Mouse (Mus musculus) midbrain, embryonic 14.5 days (tissue): ENCODE data around the gene Gramd2. TPM values are rescaled to one million over a fixed set of nuclear protein-coding genes. Genes with fewer than 3 reads are reported as not detected.
"Not testable (repeated sequence)": the region's sequence is repeated elsewhere in the genome, so short reads cannot be mapped to it uniquely, and the experiment has no call there.

Source experiments
- ATAC-seq: fragments of 200-750 bp; cut with Nextera tagmentation; 2 replicates; pipeline ENCODE4 v1.8.0; 2017; ENCODE audit warnings: moderate number of reproducible peaks, moderate library complexity; ENCODE audit not compliant: low FRiP score, low TSS enrichment
- DNase-seq: peaks from one replicate; pipeline ENCODE4 v3.0.0-alpha.2; 2015
- H3K27ac ChIP-seq: fragments of 300-500 bp; sonication (generic); replicated peaks from 2 replicates; pipeline ENCODE4 v1.5.1; 2014; ENCODE audit warnings: mild to moderate bottlenecking, low read depth, low read length, moderate library complexity
- H3K27me3 ChIP-seq: fragments of 300-500 bp; sonication (generic); 2 replicates; pipeline ENCODE4 v1.6.1; 2014; ENCODE audit warnings: low read length, control low read depth, mixed read lengths; ENCODE audit not compliant: control insufficient read depth, insufficient read depth
- H3K36me3 ChIP-seq: fragments of 300-500 bp; sonication (generic); 2 replicates; pipeline ENCODE4 v1.6.1; 2014; ENCODE audit warnings: low read length, control low read depth; ENCODE audit not compliant: control insufficient read depth, insufficient read depth
- H3K4me1 ChIP-seq: fragments of 300-500 bp; sonication (generic); 2 replicates; pipeline ENCODE4 v1.6.1; 2014; ENCODE audit warnings: mild to moderate bottlenecking, antibody characterized with exemption, low read length, control low read depth; ENCODE audit not compliant: control insufficient read depth, insufficient read depth
- H3K4me2 ChIP-seq: fragments of 300-500 bp; sonication (generic); 2 replicates; pipeline ENCODE4 v1.6.1; 2014; ENCODE audit warnings: mild to moderate bottlenecking, low read length, moderate library complexity
- H3K4me3 ChIP-seq: fragments of 300-500 bp; sonication (generic); replicated peaks from 2 replicates; pipeline ENCODE4 v1.5.1; 2014; ENCODE audit warnings: low read depth, low read length
- H3K9ac ChIP-seq: fragments of 300-500 bp; sonication (generic); replicated peaks from 2 replicates; pipeline ENCODE4 v1.6.1; 2014; ENCODE audit warnings: mild to moderate bottlenecking, low read length, moderate library complexity
- H3K9me3 ChIP-seq: fragments of 300-500 bp; sonication (generic); 2 replicates; pipeline ENCODE4 v1.6.1; 2016; ENCODE audit warnings: low read length, control low read depth, mixed read lengths; ENCODE audit not compliant: control insufficient read depth
- WGBS: fragments of 180-500 bp; shearing (Covaris S2); extraction: QIAGEN DNeasy Blood & Tissue Kit; methylation state at CpG from one replicate; pipeline ENCODE4 v1.1.7; 2014; 5-methylcytosine and 5-hydroxymethylcytosine counted together
- polyA plus RNA-seq: library from polyadenylated mRNA; unstranded; fragments of >200 nt; fragmentation: Nextera tagmentation; extraction: Ambion mirVana; gene quantifications from 2 replicates; pipeline ENCODE4 v1.2.1, GENCODE M21; 2014

The Gramd2 gene
- polyA plus RNA-seq, 1 experiment from 2014 or later = 2.8 TPM

GRCm38 (mm10) chr9:59757016-59757415, 77.1 kb downstream of the Gramd2 start:
- WGBS = 93% methylated on average over 2 of the region's 3 CpGs
- not testable (repeated sequence) for H3K9me3 ChIP-seq, H3K4me1 ChIP-seq, ATAC-seq, H3K4me3 ChIP-seq, H3K36me3 ChIP-seq, H3K9ac ChIP-seq, H3K27me3 ChIP-seq, DNase-seq, H3K27ac ChIP-seq, H3K4me2 ChIP-seq

GRCm38 (mm10) chr9:59760515-59760914, 80.6 kb downstream of the Gramd2 start:
- H3K27me3 ChIP-seq = no peaks in the 10 kb centered on the region
- no peak overlapping the region for H3K4me3 ChIP-seq
- no peaks in the 10 kb centered on the region for H3K9me3 ChIP-seq
- no peak for ATAC-seq
- H3K36me3 ChIP-seq = no peaks in the 10 kb centered on the region
- H3K4me1 ChIP-seq = no peaks in the 10 kb centered on the region
- no peak overlapping the region for H3K9ac ChIP-seq
- H3K27ac ChIP-seq = no peak overlapping the region
- peak; percentile 17 for DNase-seq
- 78% methylated on average over 3 of the region's 3 CpGs for WGBS
- no peak overlapping the region for H3K4me2 ChIP-seq

- H3K4me2 ChIP-seq, H3K9ac ChIP-seq, DNase-seq, ATAC-seq, H3K27ac ChIP-seq, H3K27me3 ChIP-seq, H3K4me3 ChIP-seq, H3K9me3 ChIP-seq, H3K4me1 ChIP-seq, H3K36me3 ChIP-seq: not testable (repeated sequence)
- WGBS = 92% methylated on average over 12 of the region's 13 CpGs
Observed at GRCm38 (mm10) chr9:59766966-59767461, 87.1 kb downstream of the Gramd2 start.

Other genes starting within 250 kb of the Gramd2 start
- gene Arih1, start 193.5 kb upstream of the Gramd2 start, polyA plus RNA-seq = 17.0 and 19.6 TPM in 2 replicates
- gene Hexa, start 140.6 kb upstream of the Gramd2 start, polyA plus RNA-seq = 47.1 and 57.5 TPM in 2 replicates
- gene Tmem202, start 140.3 kb upstream of the Gramd2 start, polyA plus RNA-seq = 0.46 and 0.74 TPM in 2 replicates
- 35.4 and 45.8 TPM in 2 replicates for gene Celf6, start 102.2 kb upstream of the Gramd2 start, polyA plus RNA-seq
- 205 and 226 TPM in 2 replicates for gene Parp6, start 62.9 kb upstream of the Gramd2 start, polyA plus RNA-seq
- 836 and 1,041 TPM in 2 replicates for gene Pkm, start 23.8 kb upstream of the Gramd2 start, polyA plus RNA-seq
- 12.9 and 16.4 TPM in 2 replicates for gene Senp8, start 70.6 kb downstream of the Gramd2 start, polyA plus RNA-seq
- gene Myo9a, start 70.8 kb downstream of the Gramd2 start, polyA plus RNA-seq = 30.2 and 34.0 TPM in 2 replicates